27 mouse cellular contexts compared by ENCODE assay signal in genomic region chr19:30050584-30050983, GRCm38 (mm10). TPM values are rescaled to one million over a fixed set of nuclear protein-coding genes. Genes with fewer than 3 reads are reported as not detected.
A peak's percentile ranks its signal among the peaks of the same experiment; 100 is the strongest.
DNase-seq lines count a peak whose midpoint lies in the region; ATAC-seq and TF ChIP-seq lines count a peak whose summit lies in the region.
"Had no signal": no experiment of that assay in that cellular context is flagged by ENCODE, and none has a peak within 500 bp of the region (broad histone marks: within the 10 kb centered on the region; RNA-seq: fewer than 3 reads in every experiment).

No protein-coding gene starts in this region.

- no peak for TF ChIP-seq CTCF in lung, adult 2 months (IDR thresholded peaks at IDR 0.05; ENCODE audit: insufficient read depth, low read length)

- H3K9ac ChIP-seq in intestine, embryonic 15.5 days, result no peak overlapping the region
- no peak overlapping the region for H3K9ac ChIP-seq in intestine, embryonic 16.5 days (ENCODE audit: low read depth, low read length)
- H3K9ac ChIP-seq in liver, embryonic 16.5 days (ENCODE audit: low read depth, low read length), result peak overlapping the region; percentile 16
- H3K9ac ChIP-seq: embryonic facial prominence, embryonic 12.5 days; limb, embryonic 13.5 days had no signal

- H3K4me3 ChIP-seq in intestine, embryonic 15.5 days (replicated peaks), result no peak overlapping the region
- H3K4me3 ChIP-seq in intestine, embryonic 16.5 days (ENCODE audit: low read length), result no peak overlapping the region
- peak overlapping the region; percentile 33 for H3K4me3 ChIP-seq in erythroblast, embryonic 14.5 days (replicated peaks)
- H3K4me3 ChIP-seq in liver, embryonic 16.5 days (ENCODE audit: low read depth, low read length), result peak overlapping the region; percentile 11; the same call in 1 of the 2 replicates
- H3K4me3 ChIP-seq in lung, adult 2 months (replicated peaks; ENCODE audit: extremely low read depth, low read depth, low read length), result no peak overlapping the region
- H3K4me3 ChIP-seq: embryonic facial prominence, embryonic 12.5 days; forebrain, embryonic 10.5 days; limb, embryonic 13.5 days had no signal

- no peaks in the 10 kb centered on the region for H3K4me1 ChIP-seq in intestine, embryonic 15.5 days (replicated peaks)
- H3K4me1 ChIP-seq in intestine, embryonic 16.5 days (ENCODE audit: control insufficient read depth, insufficient read depth, low read length), result no peaks in the 10 kb centered on the region
- H3K4me1 ChIP-seq in erythroblast, embryonic 14.5 days (ENCODE audit: control insufficient read depth), result peaks cover 54% of the 10 kb centered on the region
- H3K4me1 ChIP-seq in liver, embryonic 16.5 days (ENCODE audit: control insufficient read depth, low read depth, low read length), result peaks cover 18% of the 10 kb centered on the region
- peaks cover 3% of the 10 kb centered on the region for H3K4me1 ChIP-seq in lung, adult 2 months (ENCODE audit: control insufficient read depth, insufficient read depth, low read length)
- H3K4me1 ChIP-seq: embryonic facial prominence, embryonic 12.5 days; forebrain, embryonic 10.5 days; limb, embryonic 13.5 days had no signal

- peaks cover 7% of the 10 kb centered on the region for H3K36me3 ChIP-seq in intestine, embryonic 15.5 days
- H3K36me3 ChIP-seq in intestine, embryonic 16.5 days (ENCODE audit: control insufficient read depth, insufficient read depth, low read length), result peaks cover 7% of the 10 kb centered on the region; the same call in 1 of the 2 replicates
- H3K36me3 ChIP-seq in erythroblast, embryonic 14.5 days (ENCODE audit: control insufficient read depth), result peaks cover 60% of the 10 kb centered on the region
- peaks cover 6% of the 10 kb centered on the region; the same call in 1 of the 2 replicates for H3K36me3 ChIP-seq in liver, embryonic 16.5 days (ENCODE audit: control insufficient read depth, insufficient read depth)

- no peak overlapping the region for H3K27ac ChIP-seq in intestine, embryonic 15.5 days
- H3K27ac ChIP-seq in intestine, embryonic 16.5 days (ENCODE audit: low read length), result no peak overlapping the region
- peak overlapping the region; percentile 82 for H3K27ac ChIP-seq in liver, embryonic 16.5 days (ENCODE audit: low read length)
- H3K27ac ChIP-seq: embryonic facial prominence, embryonic 12.5 days; forebrain, embryonic 10.5 days; limb, embryonic 13.5 days had no signal

- no peak overlapping the region for H3K4me2 ChIP-seq in intestine, embryonic 15.5 days (replicated peaks)
- no peak overlapping the region for H3K4me2 ChIP-seq in intestine, embryonic 16.5 days (ENCODE audit: low read depth, low read length)
- peak overlapping the region; percentile 53 for H3K4me2 ChIP-seq in liver, embryonic 16.5 days (ENCODE audit: low read depth, low read length)
- H3K4me2 ChIP-seq: embryonic facial prominence, embryonic 12.5 days; limb, embryonic 13.5 days had no signal

- WGBS in intestine, embryonic 15.5 days, result 87% methylated on average over 2 of the region's 2 CpGs
- 91% methylated on average over 2 of the region's 2 CpGs for WGBS in intestine, embryonic 16.5 days
- 27% methylated on average over 2 of the region's 2 CpGs for WGBS in liver, embryonic 16.5 days (ENCODE audit: insufficient replicate concordance)
- 74% methylated on average over 2 of the region's 2 CpGs for WGBS in lung, adult 2 months

- H3K27me3 ChIP-seq in intestine, embryonic 15.5 days (replicated peaks), result no peaks in the 10 kb centered on the region
- H3K27me3 ChIP-seq in intestine, embryonic 16.5 days (replicated peaks; ENCODE audit: control insufficient read depth, insufficient read depth, low read length), result no peaks in the 10 kb centered on the region
- no peaks in the 10 kb centered on the region for H3K27me3 ChIP-seq in erythroblast, embryonic 14.5 days (ENCODE audit: control insufficient read depth)
- no peaks in the 10 kb centered on the region for H3K27me3 ChIP-seq in liver, embryonic 16.5 days (ENCODE audit: control insufficient read depth, insufficient read depth, low read depth, low read length)
- H3K27me3 ChIP-seq: embryonic facial prominence, embryonic 12.5 days; limb, embryonic 13.5 days had no signal

- ATAC-seq in intestine, embryonic 15.5 days, result peak; percentile 25; the same call in 1 of the 2 replicates
- no peak for ATAC-seq in intestine, embryonic 16.5 days
- peak; percentile 94 for ATAC-seq in liver, embryonic 16.5 days (ENCODE audit: low read depth)
- ATAC-seq: hindbrain, embryonic 16.5 days; lung, postnatal 0 days had no signal

- no peaks in the 10 kb centered on the region for H3K9me3 ChIP-seq in intestine, embryonic 15.5 days
- no peaks in the 10 kb centered on the region for H3K9me3 ChIP-seq in intestine, embryonic 16.5 days (ENCODE audit: control insufficient read depth, low read length)
- peaks cover 4% of the 10 kb centered on the region; the same call in 1 of the 2 replicates for H3K9me3 ChIP-seq in erythroblast, embryonic 14.5 days (ENCODE audit: control insufficient read depth, low read length)
- no peaks in the 10 kb centered on the region for H3K9me3 ChIP-seq in liver, embryonic 16.5 days (replicated peaks; ENCODE audit: control insufficient read depth, low read length)
- H3K9me3 ChIP-seq: embryonic facial prominence, embryonic 12.5 days had no signal

- DNase-seq in MEL-GATA-1-ER (ENCODE audit: extremely low read depth, low read depth), result peak; percentile 77
- no peak for DNase-seq in gastrocnemius, postnatal 25 days
- no peak for DNase-seq in lung, adult 2 months
- DNase-seq in ovary, postnatal 14 days (ENCODE audit: low spot score), result no peak
- DNase-seq: B cell, adult 2 months; cerebellum, adult 18-20 months; cerebellum, postnatal 36 days; heart, adult 18-20 months; kidney, adult 8-10 months; kidney, postnatal 25 days; right cerebral cortex, postnatal 4 days; thymus, adult 2 months had no signal

- no peak for TF ChIP-seq POLR2A in lung, adult 2 months (IDR thresholded peaks at IDR 0.05; ENCODE audit: borderline replicate concordance, extremely low read depth, low read depth, low read length)

RNA-seq across cellular contexts. Expression of gene Uhrf2, which starts 20.3 kb away (rescaled TPM):
- polyA plus RNA-seq in intestine, embryonic 15.5 days (2015; fragmentation: Nextera tagmentation; extraction: Ambion mirVana), result 54.5 and 54.9 TPM in 2 replicates
- polyA plus RNA-seq in intestine, embryonic 16.5 days (2015; fragmentation: Nextera tagmentation; extraction: Ambion mirVana), result 39.4 and 43.2 TPM in 2 replicates
- polyA plus RNA-seq in erythroblast, embryonic 14.5 days (2012), result 0.94 and 1.1 TPM in 2 replicates
- 30.7 and 32.0 TPM in 2 replicates for polyA plus RNA-seq in liver, embryonic 16.5 days (2015; fragmentation: Nextera tagmentation; extraction: Ambion mirVana)
- 10 to 100 TPM; 13.3 to 14.3 TPM for total RNA-seq in gastrocnemius, postnatal 25 days (2021)
- 19.3 and 27.5 TPM in 2 replicates for polyA plus RNA-seq in lung, adult 2 months (2012; rRNA removed)

RNA-seq across cellular contexts. Expression of gene Trpd52l3, which starts 47.0 kb away (rescaled TPM):
- polyA plus RNA-seq in intestine, embryonic 15.5 days (2015; fragmentation: Nextera tagmentation; extraction: Ambion mirVana), result not detected in 2 replicates
- polyA plus RNA-seq in intestine, embryonic 16.5 days (2015; fragmentation: Nextera tagmentation; extraction: Ambion mirVana), result not detected in 2 replicates
- polyA plus RNA-seq in erythroblast, embryonic 14.5 days (2012), result not detected in 2 replicates
- not detected in 2 replicates for polyA plus RNA-seq in liver, embryonic 16.5 days (2015; fragmentation: Nextera tagmentation; extraction: Ambion mirVana)
- not detected for total RNA-seq in gastrocnemius, postnatal 25 days (2021)
- not detected in 2 replicates for polyA plus RNA-seq in lung, adult 2 months (2012; rRNA removed)
- total RNA-seq: adrenal gland, postnatal 4 days; gastrocnemius, adult 8-10 months; heart, adult 18-20 months; heart, postnatal 25 days; layer of hippocampus, postnatal 14 days; left cerebral cortex, postnatal 10 days had no signal
- polyA plus RNA-seq: embryonic facial prominence, embryonic 12.5 days; forebrain, embryonic 10.5 days; hindbrain, embryonic 16.5 days; limb, embryonic 13.5 days; lung, postnatal 0 days; neural tube, embryonic 14.5 days had no signal

Comparison
In these comparisons a context has a peak if more than half of its experiments do, and no peak if none do; other contexts are left out.
1. H3K4me3 ChIP-seq: peak in erythroblast, embryonic 14.5 days (single experiment) and liver, embryonic 16.5 days (single experiment); none in intestine, embryonic 15.5 days (single experiment), intestine, embryonic 16.5 days (single experiment) and lung, adult 2 months (single experiment).